Mouse (Mus musculus) liver, adult 2 months (tissue): ENCODE results near the gene Xxylt1. TPM values are rescaled to one million over a fixed set of nuclear protein-coding genes. Genes with fewer than 3 reads are reported as not detected.
A peak's percentile ranks its signal among the peaks of the same experiment; 100 is the strongest.

Experiments used
- DNase-seq: peaks from one replicate; pipeline ENCODE4 v3.0.0-alpha.2; 2011; ENCODE audit warnings: low read depth, low spot score; ENCODE audit errors: extremely low read depth
- H3K27ac ChIP-seq: fragments of 200-500 bp; replicated peaks from 2 replicates; pipeline ENCODE4 v1.5.1; 2012; ENCODE audit warnings: low read depth, mild to moderate bottlenecking, control low read depth, inconsistent platforms, low read length; ENCODE audit not compliant: insufficient read depth
- H3K27me3 ChIP-seq: fragments of 200-500 bp; 2 replicates; pipeline ENCODE4 v1.6.1; 2012; ENCODE audit warnings: mild to moderate bottlenecking, moderate library complexity, low read length, inconsistent platforms; ENCODE audit not compliant: control insufficient read depth, insufficient read depth
- H3K36me3 ChIP-seq: fragments of 200-500 bp; 2 replicates; pipeline ENCODE4 v1.6.1; 2012; ENCODE audit warnings: low read length, inconsistent platforms; ENCODE audit not compliant: control insufficient read depth, insufficient read depth
- H3K4me1 ChIP-seq: fragments of 200-500 bp; 2 replicates; pipeline ENCODE4 v1.6.1; 2011; ENCODE audit warnings: low read length; ENCODE audit not compliant: control insufficient read depth, insufficient read depth
- H3K4me3 ChIP-seq: fragments of 200-500 bp; 2 replicates; pipeline ENCODE4 v1.5.1; 2011; ENCODE audit warnings: low read depth, mild to moderate bottlenecking, control low read depth, low read length, moderate library complexity; ENCODE audit not compliant: insufficient read depth
- H3K79me2 ChIP-seq: fragments of 200-500 bp; 2 replicates; pipeline ENCODE4 v1.6.1; 2012; ENCODE audit warnings: inconsistent platforms, mild to moderate bottlenecking, low read length, moderate library complexity; ENCODE audit not compliant: control insufficient read depth, insufficient read depth
- H3K9ac ChIP-seq: fragments of 200-500 bp; 2 replicates; pipeline ENCODE4 v1.6.1; 2012; ENCODE audit warnings: low read depth, mild to moderate bottlenecking, control low read depth, inconsistent platforms, low read length
- CTCF ChIP-seq: fragments of 200-500 bp; IDR thresholded peaks from 2 replicates; pipeline ENCODE4 v1.5.1; 2011; ENCODE audit warnings: low read depth, low read length, control low read depth
- POLR2A ChIP-seq: fragments of 200-500 bp; IDR thresholded peaks from 2 replicates; pipeline ENCODE4 v1.6.1; 2011; ENCODE audit warnings: low read length, control low read depth; ENCODE audit not compliant: insufficient read depth; ENCODE audit errors: extremely low read depth
- WGBS: fragments of 180-500 bp; shearing (Covaris S2); methylation state at CpG from one replicate; pipeline ENCODE4 v1.1.7; 2018; 5-methylcytosine and 5-hydroxymethylcytosine counted together
- polyA plus RNA-seq: library from polyadenylated mRNA; depleted of rRNA; stranded (reverse); fragments of >200 nt; gene quantifications from 2 replicates; pipeline ENCODE4 v1.2.3, GENCODE M21; 2012
- total RNA-seq: library from RNA; depleted of rRNA; stranded (reverse); fragments of >200 nt; gene quantifications from 2 replicates; pipeline ENCODE4 v1.2.3, GENCODE M21; 2014

The Xxylt1 gene
- total and polyA plus RNA-seq, 2 experiments = 1.1 to 2.1 TPM

- no peaks in the 10 kb centered on the region for H3K27me3 ChIP-seq
- H3K4me3 ChIP-seq = no peak overlapping the region
- no peak for TF ChIP-seq POLR2A
- peak; percentile 100 for TF ChIP-seq CTCF
- 3% methylated on average over 3 of the region's 3 CpGs for WGBS
- no peaks in the 10 kb centered on the region for H3K36me3 ChIP-seq
- DNase-seq = peak; percentile 84
- H3K9ac ChIP-seq = no peak overlapping the region
- no peak overlapping the region for H3K27ac ChIP-seq
- H3K79me2 ChIP-seq = 0 out of 2 replicates have a peak, but pooled peaks cover 2% of the 10 kb centered on the region
- H3K4me1 ChIP-seq = peaks cover 16% of the 10 kb centered on the region
Measured at GRCm38 (mm10) chr16:30977186-30977585, 104.0 kb downstream of the Xxylt1 start.

GRCm38 (mm10) chr16:30974549-30974948, 106.7 kb downstream of the Xxylt1 start:
- TF ChIP-seq POLR2A (no peak), CTCF (no peak)
- H3K4me1 ChIP-seq = peaks cover 20% of the 10 kb centered on the region
- H3K36me3 ChIP-seq = no peaks in the 10 kb centered on the region
- no peak for DNase-seq
- 0 out of 2 replicates have a peak, but pooled peaks cover 3% of the 10 kb centered on the region for H3K79me2 ChIP-seq
- 88% methylated on average over 12 of the region's 12 CpGs for WGBS
- no peaks in the 10 kb centered on the region for H3K27me3 ChIP-seq
- no peak overlapping the region for H3K4me3 ChIP-seq
- no peak overlapping the region for H3K9ac ChIP-seq
- 0 out of 2 replicates have a peak overlapping the region, but pooled peaks have one; percentile 21 for H3K27ac ChIP-seq

- TF ChIP-seq CTCF = 0 out of 2 replicates have a peak, but pooled peaks have one; percentile 0
- TF ChIP-seq POLR2A = no peak
- H3K4me3 ChIP-seq = no peak overlapping the region
- peak overlapping the region; percentile 47 for H3K27ac ChIP-seq
- peaks cover 28% of the 10 kb centered on the region for H3K4me1 ChIP-seq
- DNase-seq = peak; percentile 84
- no peak overlapping the region for H3K9ac ChIP-seq
- WGBS = 5% methylated on average over 6 of the region's 6 CpGs
- 0 out of 2 replicates have a peak, but pooled peaks cover 3% of the 10 kb centered on the region for H3K79me2 ChIP-seq
- H3K36me3 ChIP-seq = no peaks in the 10 kb centered on the region
- H3K27me3 ChIP-seq = no peaks in the 10 kb centered on the region
Measured at GRCm38 (mm10) chr16:30973416-30973815, 107.8 kb downstream of the Xxylt1 start.

GRCm38 (mm10) chr16:30971950-30972541, 109.2 kb downstream of the Xxylt1 start:
- H3K9ac ChIP-seq = no peak overlapping the region
- no peaks in the 10 kb centered on the region for H3K36me3 ChIP-seq
- H3K79me2 ChIP-seq = 0 out of 2 replicates have a peak, but pooled peaks cover 3% of the 10 kb centered on the region
- DNase-seq = no peak
- 81% methylated on average over 18 of the region's 18 CpGs for WGBS
- no peaks in the 10 kb centered on the region for H3K27me3 ChIP-seq
- H3K4me1 ChIP-seq = peaks cover 29% of the 10 kb centered on the region
- H3K4me3 ChIP-seq = no peak overlapping the region
- TF ChIP-seq CTCF = no peak
- no peak for TF ChIP-seq POLR2A
- H3K27ac ChIP-seq = no peak overlapping the region

DNA sequence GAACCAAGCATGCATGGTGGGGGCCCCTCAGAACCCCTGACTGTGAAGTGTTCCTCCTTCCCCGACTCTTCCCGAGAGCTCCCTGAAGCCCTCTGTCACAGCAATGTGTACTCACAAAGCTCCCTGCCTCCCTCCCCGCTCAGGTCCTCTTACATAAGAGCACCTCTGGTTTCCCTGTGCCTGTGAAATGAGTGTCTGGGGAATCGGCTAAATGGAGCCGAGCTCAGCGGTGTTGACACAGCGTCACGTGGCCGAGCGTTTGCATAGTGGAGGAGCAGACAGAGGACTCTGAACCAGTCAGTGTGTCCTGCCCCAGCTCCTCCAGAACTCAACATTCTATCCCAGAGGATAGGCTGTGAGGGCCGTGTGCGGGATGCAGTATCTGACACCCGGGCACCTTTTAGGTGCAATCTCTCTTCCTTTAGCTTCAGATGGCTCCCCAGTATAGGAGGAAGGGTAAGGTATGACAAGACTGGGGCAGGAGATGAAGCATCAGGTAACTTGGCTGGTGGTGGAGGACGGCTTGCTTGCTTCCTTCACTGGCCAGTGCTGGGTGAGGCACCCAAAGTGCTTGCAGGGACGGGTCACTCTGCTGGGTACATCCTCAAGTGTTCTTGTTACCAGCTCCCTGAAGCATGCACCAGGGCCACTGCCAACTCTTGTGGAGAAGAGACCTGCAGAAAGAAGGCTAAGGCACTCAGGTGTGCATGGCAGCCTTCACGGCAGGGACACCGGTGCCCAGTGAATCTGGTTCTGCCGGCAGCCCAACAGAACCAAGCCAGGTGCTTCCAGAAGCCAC, 111.8 kb downstream of the Xxylt1 start:
- DNase-seq = peak; percentile 97
- Histone ChIP-seq H3K4me1 (peaks cover 37% of the 10 kb centered on the region), H3K27me3 (no peaks in the 10 kb centered on the region), H3K79me2 (0 out of 2 replicates have a peak, but pooled peaks cover 3% of the 10 kb centered on the region), H3K36me3 (no peaks in the 10 kb centered on the region), H3K4me3 (no peak overlapping the region), H3K9ac (peak overlapping the region; percentile 50), H3K27ac (peak overlapping the region; percentile 88)
- 31% methylated on average over 18 of the region's 18 CpGs for WGBS
- TF ChIP-seq POLR2A (no peak), CTCF (no peak)
